Mouse (Mus musculus): ENCODE data around the gene Nrarp. TPM values are rescaled to one million over a fixed set of nuclear protein-coding genes. Genes with fewer than 3 reads are reported as not detected.

Nrarp gene
- total RNA-seq (2015) (0.42 and 0.51 TPM in 2 replicates), total RNA-seq (2017) (0.78 and 1.3 TPM in 2 replicates)

DNA sequence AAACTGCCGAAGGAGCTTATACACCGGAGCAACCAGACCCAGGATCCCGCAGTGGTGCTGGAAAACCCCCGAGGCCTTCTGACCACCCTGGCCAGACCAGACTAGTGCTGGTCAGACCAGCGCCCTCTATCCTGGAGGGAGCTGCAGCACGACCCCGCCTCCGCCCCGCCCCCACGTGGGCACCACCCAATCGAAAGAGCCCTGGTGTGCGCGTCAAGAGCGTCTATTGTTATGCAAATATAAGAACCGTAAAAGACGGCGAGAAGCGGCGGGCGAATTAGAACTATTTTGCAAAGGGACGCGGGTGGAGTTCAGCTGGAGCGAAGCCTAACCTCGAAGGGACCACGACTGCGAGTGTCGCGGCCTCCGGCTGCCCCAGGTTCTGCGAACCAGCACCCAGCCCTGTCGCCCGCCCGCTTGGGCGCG is at the start of gene Nrarp:
Gene Nrarp, plus strand, starts transcription at position 281 of the 426 bp plus-strand sequence.
- ATAC-seq (replicated peaks; ENCODE audit: poor library complexity), result peak; percentile 87

- peak; percentile 79 for ATAC-seq (replicated peaks; ENCODE audit: poor library complexity)
Observed at GRCm38 (mm10) chr2:25131601-25132000, 49.0 kb upstream of the Nrarp start.

- peak; percentile 100 for ATAC-seq (replicated peaks; ENCODE audit: poor library complexity)
Observed at GRCm38 (mm10) chr2:25137832-25138231, 42.7 kb upstream of the Nrarp start.

DNA sequence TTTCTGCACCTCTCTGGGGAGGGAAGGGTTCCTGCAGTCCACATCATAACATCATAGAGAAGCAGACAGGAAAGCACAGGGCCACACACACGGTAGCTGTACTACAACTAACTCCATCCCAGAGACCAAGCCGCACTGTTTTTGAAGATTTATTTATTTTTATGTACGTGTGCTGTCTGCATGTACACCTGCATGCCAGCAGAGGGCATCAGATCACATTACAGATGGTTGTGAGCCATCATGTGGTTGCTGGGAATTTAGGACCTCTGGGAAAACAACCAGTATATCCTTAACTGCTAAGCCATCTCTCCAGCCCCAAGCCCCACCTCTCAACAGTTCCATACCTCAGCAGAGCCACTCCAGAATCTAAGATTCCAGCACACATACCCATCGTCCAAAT is 39.4 kb upstream of the Nrarp start:
- no peak for ATAC-seq (replicated peaks; ENCODE audit: poor library complexity)

DNA sequence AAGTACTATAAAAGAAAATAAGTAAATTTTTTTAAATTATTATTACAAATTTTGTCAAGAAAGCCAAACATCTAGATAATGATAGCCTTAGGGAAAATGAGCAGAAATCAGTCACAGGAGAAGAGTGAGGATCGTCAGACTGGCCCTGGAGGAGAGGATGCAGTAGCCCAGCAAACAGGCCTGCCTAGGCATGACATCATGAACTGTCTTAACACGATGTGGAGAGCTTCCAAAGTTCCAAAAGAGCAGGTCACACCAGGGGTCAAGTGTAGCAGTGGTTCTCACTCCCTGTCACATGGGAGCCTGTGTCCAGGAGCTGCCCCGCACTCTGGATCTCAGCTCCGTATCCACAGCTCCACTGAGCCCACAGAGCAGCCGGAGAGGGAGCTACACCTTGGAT is 38.6 kb upstream of the Nrarp start:
- no peak for ATAC-seq (replicated peaks; ENCODE audit: poor library complexity)

- no peak for ATAC-seq (replicated peaks; ENCODE audit: poor library complexity)
Observed at GRCm38 (mm10) chr2:25145346-25145745, 35.2 kb upstream of the Nrarp start.

DNA sequence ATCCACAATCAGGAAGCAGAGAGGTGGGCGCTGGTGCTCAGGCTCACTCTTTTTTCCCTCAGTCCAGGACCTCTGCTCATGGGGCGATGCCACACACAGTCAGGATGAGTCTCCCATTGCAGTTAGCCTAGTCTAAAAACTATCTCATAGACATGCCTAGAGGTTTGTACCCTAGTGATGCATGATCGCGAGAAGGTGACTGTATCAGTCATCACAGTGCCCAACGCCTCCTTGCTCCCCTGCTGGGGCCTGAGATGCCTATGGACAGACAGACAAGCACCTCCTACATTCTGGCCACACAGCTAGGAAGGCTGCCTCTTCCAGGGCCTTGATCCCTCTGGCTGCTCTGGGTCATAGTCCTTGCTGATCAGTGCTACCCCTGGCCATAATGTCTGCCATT is 33.2 kb upstream of the Nrarp start:
- no peak for ATAC-seq (replicated peaks; ENCODE audit: poor library complexity)

GRCm38 (mm10) chr2:25147892-25148291 is 32.7 kb upstream of the Nrarp start:
- ATAC-seq (replicated peaks; ENCODE audit: poor library complexity), result no peak

- ATAC-seq (replicated peaks; ENCODE audit: poor library complexity), result no peak
Observed at GRCm38 (mm10) chr2:25149643-25150042, 30.9 kb upstream of the Nrarp start.

DNA sequence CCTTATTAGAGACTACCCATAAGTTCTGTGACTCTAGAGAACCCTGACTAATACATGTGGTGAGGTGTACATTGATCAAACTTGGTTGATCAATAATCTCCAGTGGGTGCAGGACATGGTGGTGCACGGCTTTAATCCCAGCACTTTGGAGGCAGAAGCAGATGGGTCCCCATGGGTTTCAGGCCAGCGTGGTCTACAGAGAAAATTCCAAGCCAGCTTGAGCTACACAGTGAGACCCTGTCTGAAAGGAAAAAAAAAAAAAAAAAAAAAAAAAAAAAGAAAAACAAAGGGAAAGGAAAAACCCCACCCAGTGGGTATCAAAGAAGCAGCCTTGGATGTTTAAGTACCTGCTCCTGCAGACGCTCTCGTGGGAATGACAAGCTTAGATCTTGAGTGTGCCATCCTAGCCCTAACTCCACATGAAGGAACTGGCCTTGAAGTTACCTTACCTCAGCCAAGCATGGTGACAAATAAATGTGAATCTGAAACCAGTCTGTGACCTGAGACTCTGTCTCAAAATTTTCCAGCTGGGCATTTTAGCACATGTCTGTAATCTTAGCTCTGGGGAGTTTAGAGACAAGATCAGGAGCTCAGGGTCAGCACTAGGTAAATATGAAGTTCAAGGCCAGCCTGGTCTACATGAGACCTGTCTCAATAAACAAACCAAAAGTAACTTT is 29.1 kb upstream of the Nrarp start:
- ATAC-seq (replicated peaks; ENCODE audit: poor library complexity), result no peak

DNA sequence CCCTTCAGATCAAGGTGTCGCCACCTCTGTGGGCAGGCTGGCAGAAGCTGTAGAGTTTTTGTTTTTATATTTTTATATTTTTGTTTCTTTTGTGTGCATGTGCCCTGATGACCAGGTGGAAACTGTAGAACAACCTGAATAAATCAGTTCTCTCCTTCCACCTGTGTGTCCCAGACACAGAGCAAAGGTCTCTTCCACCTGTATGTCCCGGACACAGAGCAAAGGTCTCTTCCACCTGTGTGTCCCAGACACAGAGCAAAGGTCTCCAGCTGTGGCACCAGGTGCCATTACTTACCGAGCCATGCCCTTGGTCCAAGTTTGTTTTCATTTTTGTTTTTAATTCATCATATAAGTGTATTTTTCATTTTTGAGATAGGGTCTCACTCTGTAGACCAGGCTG is 24.4 kb upstream of the Nrarp start:
- no peak for ATAC-seq (replicated peaks; ENCODE audit: poor library complexity)

DNA sequence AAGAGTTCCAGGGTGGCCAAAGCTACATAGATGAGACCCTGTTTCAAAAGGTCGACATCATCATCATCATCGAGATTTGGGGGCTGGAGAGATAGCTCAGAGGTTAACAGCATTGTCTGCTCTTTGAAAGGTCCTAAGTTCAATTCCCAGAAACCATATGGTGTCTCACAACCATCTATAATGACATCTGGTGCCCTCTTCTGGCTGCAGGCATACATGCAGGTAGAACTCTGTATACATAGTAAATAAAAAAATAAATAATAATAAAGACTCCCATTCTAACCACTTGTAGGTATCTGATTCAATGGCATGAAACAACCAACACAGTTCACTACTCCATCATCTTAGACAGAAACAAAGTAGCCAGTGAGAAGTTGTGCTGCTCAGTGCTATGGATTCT is 23.6 kb upstream of the Nrarp start:
- 0 out of 2 replicates have a peak, but pooled peaks have one; percentile 26 for ATAC-seq (replicated peaks; ENCODE audit: poor library complexity)

- peak; percentile 88 for ATAC-seq (replicated peaks; ENCODE audit: poor library complexity)
Observed at GRCm38 (mm10) chr2:25157655-25158054, 22.9 kb upstream of the Nrarp start.

DNA sequence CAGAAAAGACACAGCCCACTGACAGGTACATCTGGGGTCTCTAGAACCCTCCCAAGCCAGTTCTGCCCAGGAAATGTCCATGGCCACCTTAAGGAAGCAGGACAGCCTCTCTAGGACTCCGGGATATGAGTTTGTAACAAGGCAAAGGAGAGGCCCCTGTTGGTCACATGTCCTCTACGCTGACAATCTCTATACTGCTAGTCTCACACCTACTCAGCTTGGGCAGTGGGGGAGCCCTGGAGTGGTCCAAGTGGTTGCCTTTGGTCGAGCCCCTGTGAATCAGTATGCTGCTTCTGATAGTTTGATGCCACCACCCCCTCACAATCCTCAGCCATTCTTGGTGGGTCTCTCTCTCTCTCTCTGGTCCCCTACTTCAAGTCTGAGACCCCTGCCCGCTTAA is 13.1 kb upstream of the Nrarp start:
- no peak for ATAC-seq (replicated peaks; ENCODE audit: poor library complexity)

GRCm38 (mm10) chr2:25167919-25168664 is 12.5 kb upstream of the Nrarp start:
- peak; percentile 33; the same call in 1 of the 2 replicates for ATAC-seq (replicated peaks; ENCODE audit: poor library complexity)

DNA sequence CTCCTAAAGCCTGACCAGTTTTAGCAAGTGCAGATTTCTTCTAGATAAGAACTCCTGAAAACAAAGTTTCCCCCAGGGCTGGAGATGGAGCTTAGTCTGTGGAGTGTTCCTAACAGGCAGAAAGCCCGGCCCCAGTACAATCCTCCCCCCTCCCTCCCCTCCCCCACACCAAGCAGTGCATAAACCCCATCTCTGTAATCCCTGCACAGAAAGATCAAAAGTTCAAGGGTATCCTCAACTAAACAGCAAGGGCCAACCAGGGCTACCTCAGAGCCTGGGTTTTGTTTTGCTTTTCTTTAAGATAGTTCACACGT is 11.9 kb upstream of the Nrarp start:
- no peak for ATAC-seq (replicated peaks; ENCODE audit: poor library complexity)

GRCm38 (mm10) chr2:25169778-25170177 is 10.8 kb upstream of the Nrarp start:
- no peak for ATAC-seq (replicated peaks; ENCODE audit: poor library complexity)

- peak; percentile 21; the same call in 1 of the 2 replicates for ATAC-seq (replicated peaks; ENCODE audit: poor library complexity)
Observed at GRCm38 (mm10) chr2:25170326-25171100, 10.0 kb upstream of the Nrarp start.

DNA sequence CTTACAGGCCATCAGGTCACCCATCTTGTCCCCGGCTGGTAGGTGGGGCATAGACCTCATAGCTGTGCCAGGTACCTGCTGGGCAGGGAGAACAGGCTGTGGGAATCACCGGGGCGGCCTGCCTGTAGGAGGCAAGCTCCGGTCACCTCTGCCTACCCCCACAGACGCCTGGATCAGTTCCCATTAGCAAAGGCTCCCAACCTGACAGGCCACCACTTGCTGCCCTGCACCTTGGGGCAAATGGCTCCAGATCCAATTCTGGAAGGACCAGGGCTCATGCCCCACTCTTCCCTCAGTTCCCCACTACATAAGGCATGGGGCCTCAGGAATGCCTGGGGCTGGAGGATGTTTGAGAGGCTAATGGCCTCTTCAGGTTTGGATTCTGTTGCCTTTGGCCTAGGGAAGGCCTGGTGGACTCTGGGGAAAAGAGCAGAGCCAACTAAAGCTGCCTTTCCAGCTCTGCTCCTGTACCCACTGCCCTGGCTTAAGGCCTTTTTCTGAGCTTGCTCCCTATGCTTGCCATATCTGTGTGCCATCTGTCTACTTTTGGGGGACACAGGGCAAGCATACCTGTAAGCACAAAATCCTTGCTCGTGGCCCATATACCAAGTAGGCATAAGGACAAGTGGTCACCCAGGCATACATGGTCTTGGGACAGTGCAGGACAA is 9.3 kb upstream of the Nrarp start:
- no peak for ATAC-seq (replicated peaks; ENCODE audit: poor library complexity)

- no peak for ATAC-seq (replicated peaks; ENCODE audit: poor library complexity)
Observed at GRCm38 (mm10) chr2:25171769-25172153, 8.8 kb upstream of the Nrarp start.

- peak; percentile 67 for ATAC-seq (replicated peaks; ENCODE audit: poor library complexity)
Observed at GRCm38 (mm10) chr2:25172629-25173028, 7.9 kb upstream of the Nrarp start.
